Mouse (Mus musculus) liver, embryonic 11.5 days (tissue): ENCODE data around the gene Csta1. TPM values are rescaled to one million over a fixed set of nuclear protein-coding genes. Genes with fewer than 3 reads are reported as not detected.

Experiments used
- ATAC-seq: fragments of 200-750 bp; cut with Nextera tagmentation; replicated peaks from 2 replicates; pipeline ENCODE4 v1.8.0; 2017; ENCODE audit warnings: moderate number of reproducible peaks, mild to moderate bottlenecking, moderate TSS enrichment, moderate library complexity; ENCODE audit not compliant: low FRiP score
- DNase-seq: peaks from one replicate; pipeline ENCODE4 v3.0.0-alpha.2; 2017; ENCODE audit warnings: low spot score
- H3K27ac ChIP-seq: fragments of 300-500 bp; sonication (generic); 2 replicates; pipeline ENCODE4 v1.5.1; 2014; ENCODE audit warnings: mild to moderate bottlenecking, low read depth, low read length, control low read depth
- H3K27me3 ChIP-seq: fragments of 300-500 bp; sonication (generic); replicated peaks from 2 replicates; pipeline ENCODE4 v1.6.1; 2014; ENCODE audit warnings: low read length, mixed read lengths; ENCODE audit not compliant: control insufficient read depth, insufficient read depth
- H3K36me3 ChIP-seq: fragments of 300-500 bp; sonication (generic); 2 replicates; pipeline ENCODE4 v1.6.1; 2014; ENCODE audit warnings: mild to moderate bottlenecking, low read length, moderate library complexity, mixed read lengths; ENCODE audit not compliant: control insufficient read depth, insufficient read depth
- H3K4me1 ChIP-seq: fragments of 300-500 bp; sonication (generic); replicated peaks from 2 replicates; pipeline ENCODE4 v1.6.1; 2014; ENCODE audit warnings: low read length, mixed read lengths; ENCODE audit not compliant: control insufficient read depth, insufficient read depth
- H3K4me2 ChIP-seq: fragments of 300-500 bp; sonication (generic); 2 replicates; pipeline ENCODE4 v1.6.1; 2014; ENCODE audit warnings: mild to moderate bottlenecking, control low read depth, moderate library complexity
- H3K4me3 ChIP-seq: fragments of 300-500 bp; sonication (generic); 2 replicates; pipeline ENCODE4 v1.5.1; 2014; ENCODE audit warnings: low read depth, low read length, control low read depth
- H3K9ac ChIP-seq: fragments of 300-500 bp; sonication (generic); 2 replicates; pipeline ENCODE4 v1.6.1; 2014; ENCODE audit warnings: low read depth, low read length, control low read depth
- H3K9me3 ChIP-seq: fragments of 300-500 bp; sonication (generic); 2 replicates; pipeline ENCODE4 v1.6.1; 2016; ENCODE audit warnings: low read length, inconsistent platforms, mixed read lengths; ENCODE audit not compliant: control insufficient read depth
- WGBS: fragments of 180-500 bp; shearing (Covaris S2); extraction: QIAGEN DNeasy Blood & Tissue Kit; methylation state at CpG from one replicate; pipeline ENCODE4 v1.1.7; 2014; 5-methylcytosine and 5-hydroxymethylcytosine counted together
- polyA plus RNA-seq: library from polyadenylated mRNA; unstranded; fragments of >200 nt; fragmentation: Nextera tagmentation; extraction: Ambion mirVana; gene quantifications from 2 replicates; pipeline ENCODE4 v1.2.1, GENCODE M21; 2014

The Csta1 gene
- polyA plus RNA-seq, 1 experiment from 2014 or later = not detected

- H3K9me3 ChIP-seq = no peaks in the 10 kb centered on the region
- WGBS = 94% methylated on average over 3 of the region's 3 CpGs
- no peak overlapping the region for H3K4me2 ChIP-seq
- H3K27ac ChIP-seq = no peak overlapping the region
- no peak overlapping the region for H3K4me3 ChIP-seq
- DNase-seq = no peak
- ATAC-seq = no peak
- no peak overlapping the region for H3K9ac ChIP-seq
- H3K27me3 ChIP-seq = no peaks in the 10 kb centered on the region
- H3K36me3 ChIP-seq = peaks cover 5% of the 10 kb centered on the region
- H3K4me1 ChIP-seq = no peaks in the 10 kb centered on the region
These were observed 51.1 kb downstream of the Csta1 start for GRCm38 (mm10) chr16:36079916-36080315.

DNA sequence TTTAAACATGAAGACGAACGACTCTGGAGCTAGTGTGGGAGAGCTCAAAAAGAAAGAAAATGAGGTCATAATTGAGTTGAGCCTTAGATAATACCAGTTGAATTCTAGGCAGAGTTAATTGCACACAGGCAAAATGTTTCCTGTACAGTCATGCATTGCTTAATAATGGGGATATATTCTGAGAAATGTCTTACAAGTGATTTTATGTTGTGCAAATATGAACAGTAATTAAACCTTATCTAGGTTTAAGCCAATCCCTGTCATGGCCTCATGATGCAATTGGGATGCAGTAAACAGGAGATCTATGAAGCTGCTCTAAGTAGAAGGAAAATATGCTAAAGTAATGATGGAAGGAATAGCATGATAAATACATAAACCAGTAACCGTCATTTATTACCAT is 56.3 kb downstream of the Csta1 start:
- no peak for DNase-seq
- Histone ChIP-seq H3K9ac (no peak overlapping the region), H3K9me3 (no peaks in the 10 kb centered on the region), H3K27me3 (no peaks in the 10 kb centered on the region), H3K27ac (no peak overlapping the region), H3K36me3 (no peaks in the 10 kb centered on the region), H3K4me1 (peaks cover 4% of the 10 kb centered on the region; the same call in 1 of the 2 replicates), H3K4me3 (no peak overlapping the region), H3K4me2 (no peak overlapping the region)
- 87% methylated on average over 3 of the region's 3 CpGs for WGBS
- no peak for ATAC-seq

GRCm38 (mm10) chr16:36072410-36073011 is 58.5 kb downstream of the Csta1 start:
- no peak for ATAC-seq
- Histone ChIP-seq H3K36me3 (peaks cover 2% of the 10 kb centered on the region; the same call in 1 of the 2 replicates), H3K27ac (peak overlapping the region; percentile 99), H3K4me3 (peak overlapping the region; percentile 85), H3K4me1 (peaks cover 23% of the 10 kb centered on the region), H3K9ac (peak overlapping the region; percentile 94), H3K27me3 (no peaks in the 10 kb centered on the region), H3K9me3 (no peaks in the 10 kb centered on the region), H3K4me2 (peak overlapping the region; percentile 66)
- DNase-seq = no peak
- WGBS = 24% methylated on average over 8 of the region's 8 CpGs

- peak; percentile 96 for DNase-seq
- peak within 1 kb of the TSS; percentile 99 for H3K27ac ChIP-seq
- H3K4me3 ChIP-seq = peak within 1 kb of the TSS; percentile 85
- H3K9ac ChIP-seq = peak within 1 kb of the TSS; percentile 94
- peak within 1 kb of the TSS; percentile 66 for H3K4me2 ChIP-seq
- H3K9me3 ChIP-seq = no peaks in the 10 kb centered on the region
- ATAC-seq = peak; percentile 90
- peaks cover 23% of the 10 kb centered on the region for H3K4me1 ChIP-seq
- under 1% methylated on average over 81 of the region's 81 CpGs for WGBS
- H3K36me3 ChIP-seq = peaks cover 4% of the 10 kb centered on the region; the same call in 1 of the 2 replicates
- H3K27me3 ChIP-seq = no peaks in the 10 kb centered on the region
These were observed 59.3 kb downstream of the Csta1 start, which contains the start of the genes Fam162a and Ccdc58 for GRCm38 (mm10) chr16:36071450-36072379. Gene Fam162a (minus strand): TSS chr16:36071594. Gene Ccdc58 (plus strand): TSS chr16:36071685.

DNA sequence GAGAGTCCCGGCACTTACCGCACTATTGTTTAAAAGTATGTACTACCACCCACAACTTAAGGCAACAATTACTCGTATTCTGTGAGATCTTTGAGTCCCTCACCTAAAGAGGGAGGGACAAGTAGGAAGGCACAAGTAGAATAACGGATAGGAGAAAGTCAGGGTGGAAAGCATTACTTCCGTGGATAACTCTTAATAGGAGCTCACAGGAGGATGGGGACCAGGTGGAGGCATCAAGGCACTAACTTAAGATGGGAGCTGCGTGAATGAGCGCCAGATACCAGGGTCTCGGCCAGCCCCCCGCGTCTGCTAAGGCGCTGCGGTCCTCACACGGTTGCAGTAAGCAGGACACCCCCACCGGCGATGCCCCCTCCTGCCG is 60.0 kb downstream of the Csta1 start:
- Histone ChIP-seq H3K27me3 (no peaks in the 10 kb centered on the region), H3K36me3 (peaks cover 4% of the 10 kb centered on the region; the same call in 1 of the 2 replicates), H3K9me3 (no peaks in the 10 kb centered on the region), H3K4me2 (peak overlapping the region; percentile 66), H3K27ac (peak overlapping the region; percentile 99), H3K4me3 (peak overlapping the region; percentile 85), H3K9ac (peak overlapping the region; percentile 94), H3K4me1 (peaks cover 23% of the 10 kb centered on the region)
- no peak for DNase-seq
- under 1% methylated on average over 16 of the region's 16 CpGs for WGBS
- no peak; the same call in none of the 2 replicates for ATAC-seq

Other genes starting within 250 kb of the Csta1 start
- gene Parp9, start 192.8 kb downstream of the Csta1 start, polyA plus RNA-seq = 4.1 and 5.7 TPM in 2 replicates
- 3.2 and 3.8 TPM in 2 replicates for gene Dtx3l, start 192.1 kb downstream of the Csta1 start, polyA plus RNA-seq
- 53.6 and 63.6 TPM in 2 replicates for gene Kpna1, start 152.5 kb downstream of the Csta1 start, polyA plus RNA-seq
- gene Wdr5b, start 90.1 kb downstream of the Csta1 start, polyA plus RNA-seq = 4.6 and 6.3 TPM in 2 replicates
- gene Fam162a, start 59.6 kb downstream of the Csta1 start, polyA plus RNA-seq = 493 and 545 TPM in 2 replicates
- 121 and 137 TPM in 2 replicates for gene Ccdc58, start 59.6 kb downstream of the Csta1 start, polyA plus RNA-seq
- gene Stfa2l1, start 25.6 kb upstream of the Csta1 start, polyA plus RNA-seq = 4.1 and 5.4 TPM in 2 replicates
- 21.3 and 24.8 TPM in 2 replicates for gene Gm5483, start 53.0 kb upstream of the Csta1 start, polyA plus RNA-seq
- not detected in 2 replicates for gene Gm5416, start 79.2 kb upstream of the Csta1 start, polyA plus RNA-seq
- gene 2010005H15Rik, start 90.2 kb upstream of the Csta1 start, polyA plus RNA-seq = 1.3 TPM in 1 of 2 replicates, not detected in the other
- 55.5 TPM in 2 replicates for gene Stfa1, start 145.7 kb upstream of the Csta1 start, polyA plus RNA-seq
- gene BC117090, start 203.1 kb upstream of the Csta1 start, polyA plus RNA-seq = not detected in 2 replicates
- gene BC100530, start 236.5 kb upstream of the Csta1 start, polyA plus RNA-seq = 45.0 and 59.4 TPM in 2 replicates